Comparison of ENCODE assay signal across 18 mouse cellular contexts in the genomic region with DNA sequence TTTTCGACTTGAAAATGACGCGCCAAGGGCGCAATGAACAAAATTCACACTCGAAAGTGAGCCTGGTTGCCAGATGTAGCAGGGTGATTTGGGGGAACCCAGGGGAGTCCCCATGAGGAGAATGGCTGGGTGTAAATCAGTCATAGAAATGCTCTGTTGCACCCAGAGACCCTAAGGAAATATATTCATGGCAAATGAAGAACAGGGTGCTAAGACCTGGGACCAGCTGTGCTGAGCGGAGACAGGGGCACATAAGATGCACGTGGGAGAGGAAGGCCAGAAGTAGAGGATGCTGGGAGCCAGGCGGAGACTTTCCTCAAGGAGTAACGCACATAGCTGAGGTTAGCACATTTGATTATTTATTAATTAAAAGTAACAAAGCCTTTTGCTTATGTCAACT.
"Had no signal": no experiment of that assay in that cellular context is flagged by ENCODE, and none has a peak within 500 bp of the region (broad histone marks: within the 10 kb centered on the region; RNA-seq: fewer than 3 reads in every experiment).

No protein-coding gene starts in this region.

- H3K36me3 ChIP-seq: liver, embryonic 15.5 days; lung, embryonic 15.5 days; midbrain, embryonic 15.5 days; stomach, embryonic 15.5 days had no signal

- H3K9ac ChIP-seq: liver, embryonic 15.5 days; liver, postnatal 0 days; lung, embryonic 15.5 days; midbrain, embryonic 13.5 days; midbrain, embryonic 15.5 days; stomach, embryonic 15.5 days had no signal

- H3K9me3 ChIP-seq: liver, embryonic 15.5 days; lung, embryonic 15.5 days; midbrain, embryonic 13.5 days; midbrain, embryonic 15.5 days; stomach, embryonic 15.5 days had no signal

- H3K27ac ChIP-seq: liver, embryonic 15.5 days; lung, embryonic 15.5 days; macrophage; midbrain, embryonic 13.5 days; midbrain, embryonic 15.5 days; stomach, embryonic 15.5 days; stomach, postnatal 0 days had no signal

- H3K4me1 ChIP-seq: liver, embryonic 15.5 days; lung, embryonic 15.5 days; megakaryocyte, embryonic 14.5 days; midbrain, embryonic 15.5 days; stomach, embryonic 15.5 days had no signal

- H3K27me3 ChIP-seq: liver, embryonic 15.5 days; megakaryocyte, embryonic 14.5 days; midbrain, embryonic 13.5 days; midbrain, embryonic 15.5 days; stomach, embryonic 15.5 days had no signal

- ATAC-seq: liver, postnatal 0 days; lung, postnatal 0 days; midbrain, embryonic 13.5 days; midbrain, embryonic 15.5 days had no signal

- H3K4me2 ChIP-seq: liver, embryonic 15.5 days; lung, embryonic 15.5 days; midbrain, embryonic 11.5 days; midbrain, embryonic 13.5 days; midbrain, embryonic 15.5 days; stomach, embryonic 15.5 days had no signal

- H3K4me3 ChIP-seq: liver, embryonic 15.5 days; lung, embryonic 15.5 days; megakaryocyte, embryonic 14.5 days; midbrain, embryonic 13.5 days; midbrain, embryonic 15.5 days; stomach, embryonic 15.5 days had no signal

- DNase-seq: liver, postnatal 0 days; lung, adult 2 months; lung, postnatal 14 days; lung, postnatal 36 days; right cerebral cortex, postnatal 14 days; thymus, adult 2 months; thymus, postnatal 25 days; thymus, postnatal 4 days had no signal
